Mouse (Mus musculus) adrenal gland, adult (tissue): ENCODE measurements at regions not wholly inside any gene's neighbourhood (a gene's known extent, or its start where the extent isn't known, plus 50 kb on each side); places are given as distances from the start of the nearest gene placed in this dataset.
A peak's percentile ranks its signal among the peaks of the same experiment; 100 is the strongest.

Source experiments
- DNase-seq, 2 experiments: peaks; one replicate each; pipeline ENCODE4 v3.0.0; 2022 to 2023; ENCODE audit warnings: low spot score in 1 of 2; ENCODE audit not compliant: inconsistent age in 2 of 2

DNA sequence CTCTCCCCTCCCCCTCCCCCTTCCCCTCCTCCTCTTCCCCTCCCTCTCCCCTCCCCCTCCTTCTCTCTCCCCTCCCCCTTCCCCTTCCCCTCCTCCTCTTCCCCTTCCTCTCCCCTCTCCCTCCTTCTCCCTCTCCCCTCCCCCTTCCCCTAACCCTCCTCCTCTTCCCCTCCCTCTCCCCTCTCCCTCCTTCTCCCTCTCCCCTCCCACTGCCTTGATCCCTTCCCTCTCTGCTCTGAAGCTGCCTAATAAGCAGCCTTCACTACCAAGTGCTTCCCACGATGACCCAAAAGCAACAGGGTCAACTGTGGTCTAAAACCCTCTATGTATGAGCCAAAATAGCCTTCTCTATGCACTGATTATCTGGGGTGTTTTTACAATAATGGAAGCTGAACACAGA lies 96.4 kb upstream of the Noct start:
- DNase-seq, result no peak

DNA sequence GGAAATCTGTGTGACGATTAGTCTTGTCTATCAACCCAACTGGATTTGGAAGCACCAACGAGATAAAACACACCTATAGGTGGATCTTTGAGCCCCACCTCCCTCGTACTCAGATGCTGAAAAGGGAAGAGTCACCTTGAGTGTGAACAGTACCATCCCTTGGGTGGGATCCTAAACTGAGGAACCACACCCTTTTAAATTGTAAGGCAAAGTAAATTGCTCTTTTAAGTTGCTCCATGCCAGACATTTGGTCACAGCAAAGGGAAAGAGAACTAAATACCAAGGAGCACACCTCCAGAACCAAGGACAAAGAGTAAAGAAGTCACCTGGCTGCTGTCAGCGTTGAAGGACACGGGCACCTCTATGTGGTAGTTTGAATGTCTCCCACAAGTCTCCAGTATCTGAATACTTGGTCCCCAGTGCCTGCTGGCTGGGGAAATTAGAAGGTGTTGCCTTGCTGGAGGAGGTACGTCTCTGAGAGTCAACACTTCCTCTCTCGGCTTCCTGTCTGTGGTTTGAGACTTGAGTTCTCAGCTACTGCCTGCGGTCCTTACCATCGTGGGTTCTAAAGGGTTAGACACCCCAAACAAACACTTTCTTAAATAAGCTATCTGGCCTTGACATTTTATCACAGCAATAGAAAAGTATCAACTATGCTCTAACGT lies 95.6 kb upstream of the Noct start:
- no peak for DNase-seq

DNA sequence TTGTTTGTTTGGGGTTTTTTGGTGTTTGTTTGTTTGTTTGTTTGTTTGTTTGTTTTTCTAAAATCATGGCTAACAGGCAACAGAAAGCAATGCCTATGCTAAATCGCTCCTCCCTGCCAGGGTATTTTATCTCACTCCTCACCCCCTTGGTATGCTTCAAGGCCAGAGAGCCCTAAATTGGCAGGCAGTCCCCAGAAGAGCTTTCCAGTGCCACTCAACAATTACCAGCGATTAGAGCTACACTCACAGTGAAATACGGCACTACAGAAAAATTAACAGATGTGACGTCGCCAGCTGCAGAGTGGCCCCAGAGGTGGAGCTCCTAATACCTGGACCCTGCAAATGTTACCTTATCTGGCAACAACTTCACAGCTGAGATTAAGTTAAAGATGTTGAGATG lies 93.5 kb upstream of the Noct start:
- DNase-seq, result peak; percentile 58 to 72

DNA sequence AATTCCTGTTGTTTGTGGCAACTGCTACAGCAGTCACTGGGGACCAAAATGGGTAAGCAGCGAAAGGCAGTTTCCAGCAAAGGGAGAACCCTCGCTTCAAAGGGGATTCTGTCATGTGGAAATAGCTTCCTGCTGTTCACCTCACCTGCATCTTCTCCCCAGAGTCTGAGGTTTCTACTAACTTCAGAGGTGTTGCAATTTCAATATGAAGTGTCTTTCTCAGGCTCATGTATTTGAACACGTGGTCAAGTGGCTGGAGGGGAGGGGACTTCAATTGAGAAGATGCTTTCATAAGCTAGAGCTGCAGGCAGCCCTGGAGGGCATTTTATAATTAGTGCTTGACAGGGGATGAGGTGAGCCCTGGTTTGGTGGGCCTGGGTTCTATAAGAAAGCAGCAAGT lies 92.9 kb upstream of the Noct start:
- DNase-seq, result no peak

- DNase-seq, result peak; percentile 54 to 69
Measured at GRCm38 (mm10) chr3:51132736-51133135, 91.5 kb upstream of the Noct start.

DNA sequence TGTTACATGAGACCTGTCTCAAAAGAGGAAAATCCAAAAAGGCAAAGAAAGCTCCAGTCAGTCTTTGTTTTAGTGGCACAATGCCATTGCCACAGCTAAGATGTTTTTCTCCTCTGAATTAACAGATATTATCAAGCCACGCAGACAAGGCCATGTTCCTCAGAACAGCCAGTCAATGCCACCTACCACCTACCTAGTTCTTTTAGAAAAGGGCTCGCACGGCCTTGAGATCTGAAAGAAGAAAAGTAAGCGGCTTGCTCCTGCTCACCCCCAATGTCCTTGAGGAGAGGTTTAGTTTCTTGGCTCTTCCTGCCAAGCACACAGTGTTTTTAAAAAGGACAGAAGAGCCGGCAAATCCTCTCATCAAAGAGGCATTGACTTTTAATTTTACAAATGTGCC lies 88.7 kb upstream of the Noct start:
- DNase-seq, result peak; percentile 70 to 76

DNA sequence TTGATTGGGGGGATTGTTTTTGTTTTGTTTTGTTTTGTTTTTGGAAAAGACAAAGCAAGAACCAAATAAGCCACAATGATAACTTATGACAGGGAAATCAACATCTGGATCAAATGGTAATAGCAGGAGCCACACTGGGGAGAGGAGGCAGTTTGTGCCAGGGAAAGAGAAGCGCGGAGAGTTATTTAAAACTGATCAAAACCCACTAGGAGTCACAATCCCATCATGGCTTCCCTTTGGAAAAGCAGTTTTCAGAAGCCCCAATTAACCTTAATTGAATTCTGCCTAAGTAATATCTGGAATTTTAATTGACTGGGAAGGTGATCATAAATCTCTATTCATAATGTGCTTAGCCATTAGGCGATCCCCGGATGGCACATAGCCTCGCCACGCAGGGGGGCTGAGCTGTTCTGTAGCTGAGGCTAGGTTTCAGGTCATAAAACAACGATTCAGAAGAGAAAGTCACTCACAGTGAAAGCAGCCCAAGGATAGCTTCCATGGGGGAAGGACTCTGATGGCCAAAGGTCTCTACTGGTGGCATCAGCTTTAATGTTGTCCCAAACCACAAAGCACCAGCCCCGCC lies 86.4 kb upstream of the Noct start:
- DNase-seq, result no peak

DNA sequence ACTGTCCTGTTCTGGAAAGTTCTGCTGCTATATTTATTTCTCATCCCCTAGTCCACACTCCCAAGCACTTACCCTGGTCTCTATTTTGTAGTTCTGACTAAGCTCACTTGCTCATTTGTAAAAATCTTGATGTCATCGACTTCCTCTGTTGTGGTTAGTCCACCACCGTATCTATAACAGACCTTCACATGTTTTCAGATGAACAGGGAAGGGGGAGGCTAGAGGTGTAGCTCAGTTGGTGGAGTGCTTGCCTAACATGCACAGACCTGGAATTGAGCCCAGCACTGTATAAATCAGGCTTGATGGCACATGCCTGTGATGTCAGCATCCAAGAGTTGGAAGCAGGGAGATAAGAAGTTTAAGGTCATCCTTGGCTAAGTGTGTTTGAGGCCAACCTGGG lies 78.3 kb upstream of the Noct start:
- peak in 1 of 2 experiments; percentile 78 for DNase-seq

DNA sequence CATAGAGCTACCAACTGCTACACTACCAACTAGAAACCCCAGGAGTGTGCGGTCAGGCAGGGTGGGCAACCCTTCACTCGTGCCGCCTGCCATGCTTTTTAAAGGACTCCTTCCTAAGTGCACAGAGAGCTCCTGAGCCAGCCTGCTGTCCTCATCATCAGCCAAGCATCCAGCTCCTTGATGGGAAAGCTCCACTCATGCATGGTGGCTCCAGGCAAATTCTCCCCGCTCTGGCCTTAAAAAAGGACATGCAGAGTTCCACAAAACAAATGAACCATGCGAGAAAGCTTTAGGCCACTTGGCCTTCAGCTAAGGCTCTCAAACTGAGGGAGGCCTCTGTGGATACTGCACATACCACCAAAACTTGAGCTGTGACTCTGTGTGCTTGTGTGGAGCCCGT lies 74.2 kb upstream of the Noct start:
- no peak for DNase-seq

DNA sequence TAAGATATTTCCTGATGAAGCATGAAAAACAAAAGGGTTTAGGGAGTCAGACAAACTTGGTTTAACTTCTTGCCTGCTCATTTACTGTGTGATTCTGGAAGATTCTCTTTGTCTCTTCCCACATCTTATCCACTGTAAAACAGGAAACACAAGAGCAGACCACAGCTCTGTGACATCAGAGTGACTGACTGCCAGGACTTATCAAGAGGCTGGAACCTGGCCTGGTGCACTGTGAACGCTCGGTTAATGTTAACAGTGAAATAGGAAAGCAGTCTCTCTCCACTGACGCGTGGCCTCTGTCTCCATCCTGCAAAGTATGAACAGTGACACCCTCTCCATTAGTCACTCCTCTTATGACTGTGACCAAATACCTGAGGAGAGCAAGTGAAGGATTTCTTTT lies 73.1 kb upstream of the Noct start:
- DNase-seq, result no peak

- DNase-seq, result peak; percentile 57 to 71
Measured at GRCm38 (mm10) chr3:51155621-51156020, 68.6 kb upstream of the Noct start.

DNA sequence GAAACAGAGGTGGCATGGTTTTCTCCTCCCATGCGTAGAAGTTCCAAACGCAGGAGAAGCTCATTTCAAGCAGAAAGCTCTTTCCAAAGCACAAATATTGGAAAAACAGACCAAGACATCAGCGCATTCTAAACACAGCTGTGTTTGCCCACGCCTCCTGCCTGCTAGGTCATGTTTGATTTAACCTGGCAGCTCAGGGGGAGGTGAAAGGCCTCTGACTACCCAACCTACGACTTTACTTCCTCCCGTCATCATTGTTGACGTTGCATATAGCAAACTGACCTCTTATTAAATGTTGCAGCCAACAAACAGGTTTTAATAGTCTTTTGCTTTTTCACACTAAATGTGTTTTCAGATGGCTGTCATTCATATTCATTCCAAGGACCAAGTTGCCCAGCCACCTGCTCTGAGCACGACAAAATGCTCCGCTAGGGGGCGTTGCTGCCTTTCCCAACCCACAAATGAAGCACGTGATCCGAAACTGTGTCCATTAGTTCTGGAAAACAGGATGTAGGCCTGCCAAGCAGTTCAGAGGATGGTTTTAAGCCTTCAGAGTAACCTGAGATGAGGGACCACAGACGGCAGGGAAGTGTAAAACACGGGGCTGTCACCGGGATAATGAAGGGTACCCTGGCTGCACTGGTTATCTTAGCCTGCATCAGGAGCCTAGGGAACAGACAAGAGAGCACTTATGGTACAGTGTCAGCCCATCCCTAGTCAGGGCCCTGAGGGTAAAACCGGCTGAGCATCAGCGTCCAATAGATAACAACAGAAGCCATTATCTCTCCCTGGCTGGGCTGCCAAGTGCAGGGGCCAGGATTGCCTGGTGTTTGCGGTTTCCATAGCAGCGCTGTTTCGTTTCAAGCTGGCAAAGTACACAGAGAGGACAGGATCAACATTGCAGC lies 67.6 kb upstream of the Noct start:
- DNase-seq, result peak; percentile 70 to 81

GRCm38 (mm10) chr3:51157291-51157650 lies 67.0 kb upstream of the Noct start:
- DNase-seq, result no peak

- DNase-seq, result no peak
Measured at GRCm38 (mm10) chr3:51158449-51158848, 65.8 kb upstream of the Noct start.

- DNase-seq, result no peak
Measured at GRCm38 (mm10) chr3:51159322-51159721, 64.9 kb upstream of the Noct start.

- peak in 1 of 2 experiments; percentile 38 for DNase-seq
Measured at GRCm38 (mm10) chr3:51159881-51160280, 64.4 kb upstream of the Noct start.

DNA sequence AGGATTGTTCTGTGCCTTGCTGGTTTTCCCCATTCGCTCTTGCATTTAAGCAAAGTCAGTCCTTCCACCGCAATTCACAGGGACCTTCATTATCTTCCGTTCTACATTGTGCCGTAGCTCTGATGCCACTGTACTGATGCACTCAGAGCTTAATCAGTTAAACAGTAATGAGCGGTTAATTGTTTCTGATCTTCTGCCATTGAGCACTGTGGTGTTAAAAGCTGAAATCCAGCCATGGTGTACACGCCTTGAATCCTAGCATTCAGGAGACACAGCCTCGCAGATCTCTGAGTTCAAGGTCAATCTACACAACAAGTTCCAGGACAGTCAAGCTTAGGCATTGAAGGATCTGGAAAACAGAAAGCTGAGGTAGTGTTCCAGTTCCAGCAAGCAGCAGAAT lies 63.6 kb upstream of the Noct start:
- DNase-seq, result no peak

GRCm38 (mm10) chr3:51169150-51169925 lies 54.9 kb upstream of the Noct start:
- peak in 1 of 2 experiments; percentile 29 for DNase-seq

DNA sequence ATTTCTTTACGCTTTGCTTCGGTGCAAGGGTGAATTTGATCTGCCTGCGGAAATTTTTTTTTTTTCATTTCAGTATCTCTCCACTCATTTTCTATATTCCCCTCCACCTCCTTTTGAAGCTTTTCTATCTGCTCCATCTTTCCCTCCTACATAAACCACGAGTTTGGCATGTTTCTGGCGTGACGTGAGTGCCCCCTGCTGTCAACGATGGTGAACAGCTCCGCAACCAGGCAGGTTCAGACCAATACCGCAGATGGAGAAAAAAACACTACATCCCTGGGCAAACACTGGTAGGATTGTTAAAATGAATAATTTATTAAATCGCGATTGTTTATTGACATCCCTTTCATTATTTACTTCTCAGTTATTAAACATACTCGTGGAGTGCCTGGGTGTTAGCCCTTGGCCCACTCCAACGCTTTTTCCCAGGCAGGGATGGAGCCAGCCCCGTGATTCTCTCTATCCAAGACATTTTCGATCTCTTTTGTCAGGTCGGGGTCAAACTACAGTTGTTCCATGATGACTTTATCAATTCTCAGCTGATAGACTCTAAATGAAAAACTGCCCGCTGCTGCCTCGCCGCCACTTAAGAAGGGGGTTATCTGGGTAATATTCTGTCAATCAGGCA lies 53.9 kb upstream of the Noct start:
- peak; percentile 83 to 95 for DNase-seq
